Mouse (Mus musculus): ENCODE measurements around the gene Izumo4.

DNA sequence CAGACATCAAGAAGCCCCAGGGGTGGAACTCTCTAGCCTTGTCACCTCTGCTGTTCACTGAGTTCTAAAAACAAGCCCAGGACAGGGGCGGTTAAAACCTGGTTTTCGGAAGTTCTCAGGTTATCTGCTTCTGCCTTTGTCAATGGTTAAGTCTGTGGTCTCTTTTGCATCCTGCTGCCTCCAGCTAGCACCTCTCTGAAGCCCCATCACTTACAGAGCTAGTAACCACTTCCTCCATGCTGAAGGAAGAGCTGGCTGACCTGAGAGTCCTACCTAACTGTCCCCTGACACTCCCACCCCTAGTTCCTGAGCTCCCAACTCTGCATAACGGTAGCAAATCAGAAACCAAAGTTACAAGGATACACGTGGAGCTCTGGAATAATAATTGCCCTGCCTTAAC, 1.3 kb upstream of the Izumo4 start:
- TF ChIP-seq POLR2A (IDR thresholded peaks at IDR 0.05; ENCODE audit: low read depth, low read length) = no peak
- no peak for TF ChIP-seq CTCF (IDR thresholded peaks at IDR 0.05; ENCODE audit: extremely low read depth, insufficient read length, insufficient replicate concordance, low read depth, low read length)

Measured in small intestine, adult 2 months (tissue).